Mouse (Mus musculus) embryonic fibroblast, embryonic 13.5 days (primary cell): Measurements from ENCODE around the gene Slc30a7. TPM values are rescaled to one million over a fixed set of nuclear protein-coding genes. Genes with fewer than 3 reads are reported as not detected.

ENCODE experiments used
- H3K27ac ChIP-seq: 2 replicates; pipeline ENCODE4 v1.5.1; 2012; ENCODE audit warnings: low read length, control low read depth, inconsistent platforms; ENCODE audit not compliant: insufficient read depth
- H3K4me1 ChIP-seq: 2 replicates; pipeline ENCODE4 v1.6.1; 2011; ENCODE audit warnings: low read length; ENCODE audit not compliant: control insufficient read depth, insufficient read depth
- H3K4me3 ChIP-seq: 2 replicates; pipeline ENCODE4 v1.5.1; 2011; ENCODE audit warnings: mild to moderate bottlenecking, control low read depth, low read length; ENCODE audit not compliant: insufficient read depth
- CTCF ChIP-seq: IDR thresholded peaks from 2 replicates; pipeline ENCODE4 v1.5.1; 2011; ENCODE audit warnings: mild to moderate bottlenecking, control low read depth, low read length, moderate library complexity, borderline replicate concordance; ENCODE audit not compliant: insufficient read depth
- POLR2A ChIP-seq: IDR thresholded peaks from 2 replicates; pipeline ENCODE4 v1.6.1; 2011; ENCODE audit warnings: low read depth, mild to moderate bottlenecking, control low read depth, low read length, moderate library complexity
- polyA plus RNA-seq: library from polyadenylated mRNA; stranded (reverse); fragments of >200 nt; gene quantifications from 2 replicates; pipeline ENCODE4 v1.2.4, GENCODE M21; 2011; ENCODE audit warnings: low read depth; ENCODE audit not compliant: missing spikeins, insufficient read length

The Slc30a7 gene
- 53.1 TPM in 2 replicates for polyA plus RNA-seq

DNA sequence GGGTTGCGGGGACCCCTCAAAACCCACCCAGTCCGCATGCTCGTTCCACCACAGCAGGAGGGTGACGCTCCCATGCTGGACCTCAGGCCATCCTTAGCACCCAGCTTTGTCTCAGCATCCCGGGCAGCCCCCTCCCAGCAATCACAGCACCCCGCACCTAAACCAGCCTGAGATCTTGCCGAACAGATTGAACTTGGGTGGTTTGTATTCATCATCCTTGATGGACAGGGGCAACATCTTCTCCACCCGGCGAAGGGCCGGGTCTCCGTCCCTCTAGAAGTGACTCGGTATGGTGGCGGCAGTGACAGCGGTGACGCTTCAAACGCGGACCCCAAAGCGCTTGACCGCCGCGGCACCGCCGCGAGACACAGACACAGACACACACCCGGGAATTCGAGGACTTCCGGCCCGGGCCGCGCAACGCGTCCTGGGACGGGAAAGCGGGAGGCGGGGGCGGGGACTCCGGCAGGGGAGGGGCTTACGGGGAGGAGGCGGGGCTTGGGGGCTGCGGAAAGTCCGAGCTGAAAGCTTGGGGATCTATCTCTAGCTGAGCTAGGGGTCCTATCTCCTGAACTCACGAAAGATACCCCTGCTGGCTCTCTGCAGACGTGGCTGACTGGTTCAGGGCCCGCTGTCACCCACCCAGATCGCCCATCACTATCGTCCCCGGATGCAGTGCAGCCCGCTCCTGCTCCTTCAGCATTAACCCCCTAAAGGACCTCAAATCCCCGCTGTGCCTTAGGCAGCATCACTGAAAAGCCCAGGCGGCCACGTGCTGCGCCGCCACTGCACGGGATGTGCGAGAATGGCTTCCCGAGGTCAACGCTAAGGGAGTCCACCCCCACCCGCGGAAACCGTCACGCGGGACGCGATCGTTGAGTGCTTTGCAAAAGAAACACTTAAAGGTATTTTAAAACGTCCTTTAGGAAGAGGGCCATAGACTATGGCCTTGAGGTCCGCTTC is at the start of gene Slc30a7, which contains the start of gene Extl2:
Slc30a7 (minus strand) TSS at position 429 of the 963 bp plus-strand sequence.
Extl2 (plus strand) TSS at position 485 of the 963 bp plus-strand sequence.
- Histone ChIP-seq H3K4me1 (no peaks in the 10 kb centered on the region; the same call in none of the 2 replicates), H3K27ac (peak within 1 kb of the TSS; percentile 81), H3K4me3 (peak within 1 kb of the TSS; percentile 96)
- TF ChIP-seq CTCF, result no peak
- TF ChIP-seq POLR2A, result peak; percentile 84

DNA sequence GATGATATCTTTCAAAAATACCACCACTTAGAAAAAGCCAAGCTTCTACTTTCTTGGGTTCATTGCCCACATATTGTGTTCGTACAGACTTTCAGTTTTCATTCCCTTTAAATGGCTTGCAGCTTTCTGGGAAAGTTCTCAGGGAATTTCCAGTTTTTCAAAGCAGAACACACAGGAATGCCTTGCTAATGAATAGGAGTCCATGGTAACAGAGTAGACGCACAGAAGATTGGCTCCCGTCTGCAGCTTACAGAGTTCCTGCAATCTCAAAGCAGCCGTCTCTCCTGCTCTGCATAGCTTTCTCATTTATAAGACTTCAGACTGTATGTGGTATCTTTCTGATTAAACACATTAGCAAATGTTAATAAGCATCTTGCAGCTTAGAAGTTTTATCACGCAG is 39.8 kb upstream of the Slc30a7 start:
- Histone ChIP-seq H3K27ac (peak overlapping the region; percentile 40), H3K4me1 (no peaks in the 10 kb centered on the region), H3K4me3 (no peak overlapping the region)
- TF ChIP-seq CTCF (no peak), POLR2A (no peak)

DNA sequence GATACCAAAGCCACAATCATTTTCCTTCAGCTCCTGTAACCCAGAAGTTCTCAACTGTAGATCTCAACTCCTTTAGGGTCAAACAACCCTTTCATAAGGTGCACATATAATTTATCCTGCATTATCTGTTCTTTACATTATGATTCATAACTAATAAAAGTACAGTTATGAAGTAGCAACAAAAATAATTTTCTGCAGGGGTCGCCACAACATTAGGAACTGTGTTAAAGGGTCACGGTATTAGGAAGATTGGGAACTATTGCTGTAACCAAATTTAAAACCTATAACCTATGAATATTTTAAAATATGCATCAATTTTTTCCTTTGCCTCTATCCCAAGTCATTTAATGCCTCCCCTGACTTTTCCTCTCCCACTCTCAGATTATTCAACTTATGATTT is 38.8 kb upstream of the Slc30a7 start:
- Histone ChIP-seq H3K4me3 (no peak overlapping the region), H3K27ac (no peak overlapping the region), H3K4me1 (no peaks in the 10 kb centered on the region)
- TF ChIP-seq POLR2A (no peak), CTCF (no peak)

- TF ChIP-seq CTCF (no peak), POLR2A (no peak)
Observed at GRCm38 (mm10) chr3:116040776-116041175, 33.6 kb upstream of the Slc30a7 start.

DNA sequence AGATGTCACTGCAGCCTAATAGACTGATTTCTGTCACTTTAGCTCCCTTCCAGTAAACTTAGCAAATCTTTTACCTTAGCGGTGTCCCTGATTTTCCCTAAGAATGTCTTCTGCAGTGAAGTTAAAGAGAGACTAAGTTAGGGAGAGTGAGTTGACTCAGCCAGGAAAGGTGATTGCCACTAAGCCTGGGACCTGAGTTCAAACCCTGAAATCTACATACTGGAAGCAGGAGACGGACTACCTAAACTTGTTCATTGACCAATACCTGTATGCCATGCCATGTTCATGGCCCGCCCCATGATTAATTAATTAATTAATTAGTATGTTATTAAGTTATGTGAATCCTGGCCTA is 26.6 kb upstream of the Slc30a7 start:
- H3K4me3 ChIP-seq, result no peak overlapping the region
- TF ChIP-seq POLR2A, result no peak
- no peak for TF ChIP-seq CTCF
- no peaks in the 10 kb centered on the region for H3K4me1 ChIP-seq
- no peak overlapping the region for H3K27ac ChIP-seq

More at GRCm38 (mm10) chr3:116040776-116041175, 33.6 kb upstream of the Slc30a7 start:
- H3K4me1 ChIP-seq, result no peaks in the 10 kb centered on the region
- no peak overlapping the region for H3K4me3 ChIP-seq
- no peak overlapping the region for H3K27ac ChIP-seq

- Histone ChIP-seq H3K27ac (no peak overlapping the region), H3K4me3 (no peak overlapping the region), H3K4me1 (no peaks in the 10 kb centered on the region)
- no peak for TF ChIP-seq CTCF
- TF ChIP-seq POLR2A, result no peak
Observed at GRCm38 (mm10) chr3:116033218-116033870, 26.1 kb upstream of the Slc30a7 start.

GRCm38 (mm10) chr3:116030152-116030788 is 23.1 kb upstream of the Slc30a7 start:
- TF ChIP-seq POLR2A, result no peak
- no peak for TF ChIP-seq CTCF
- no peaks in the 10 kb centered on the region for H3K4me1 ChIP-seq
- no peak overlapping the region for H3K27ac ChIP-seq

DNA sequence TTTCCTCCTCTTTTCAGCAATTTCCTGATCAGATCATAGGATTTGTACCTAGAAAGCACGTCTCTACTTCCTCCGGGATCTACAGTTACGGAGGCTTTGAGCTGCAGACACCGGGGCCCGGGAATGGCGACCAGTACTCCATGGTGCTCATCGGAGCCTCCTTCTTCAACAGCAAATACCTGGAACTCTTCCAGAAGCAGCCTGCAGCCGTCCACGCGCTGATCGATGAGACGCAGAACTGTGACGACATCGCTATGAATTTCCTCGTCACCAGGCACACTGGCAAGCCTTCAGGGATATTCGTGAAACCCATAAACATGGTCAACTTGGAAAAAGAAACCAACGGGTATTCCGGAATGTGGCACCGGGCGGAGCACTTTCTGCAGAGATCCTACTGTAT is 19.8 kb upstream of the Slc30a7 start:
- no peak overlapping the region for H3K27ac ChIP-seq
- H3K4me1 ChIP-seq, result peaks cover 4% of the 10 kb centered on the region; the same call in 1 of the 2 replicates
- TF ChIP-seq POLR2A, result no peak
- TF ChIP-seq CTCF, result no peak
- H3K4me3 ChIP-seq, result no peak overlapping the region

More at GRCm38 (mm10) chr3:116030152-116030788, 23.1 kb upstream of the Slc30a7 start:
- H3K4me3 ChIP-seq, result no peak overlapping the region

DNA sequence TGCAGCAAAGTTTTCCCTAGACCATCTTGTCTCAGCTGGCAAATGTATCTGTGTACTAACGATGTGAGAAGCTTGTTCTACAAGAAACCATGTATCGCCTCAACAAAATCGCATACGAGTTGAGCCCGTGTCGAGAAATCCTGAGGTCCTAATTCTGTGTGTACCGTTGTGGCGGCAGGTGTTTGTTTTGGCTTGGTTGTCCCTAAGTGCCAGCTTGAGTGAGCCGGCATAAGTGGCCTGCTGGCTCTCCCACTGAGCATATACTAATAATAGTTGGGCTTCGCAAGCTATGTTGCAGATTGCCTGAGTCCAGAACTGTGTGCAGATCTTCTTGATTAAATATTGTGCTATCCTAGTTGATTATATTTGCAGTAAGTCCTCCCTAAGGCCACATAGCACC is 18.5 kb upstream of the Slc30a7 start:
- no peak overlapping the region for H3K27ac ChIP-seq
- H3K4me1 ChIP-seq, result peaks cover 4% of the 10 kb centered on the region; the same call in 1 of the 2 replicates
- TF ChIP-seq CTCF, result no peak
- no peak overlapping the region for H3K4me3 ChIP-seq
